Comparison of ENCODE assay signal across 12 mouse cellular contexts in the genomic region with DNA sequence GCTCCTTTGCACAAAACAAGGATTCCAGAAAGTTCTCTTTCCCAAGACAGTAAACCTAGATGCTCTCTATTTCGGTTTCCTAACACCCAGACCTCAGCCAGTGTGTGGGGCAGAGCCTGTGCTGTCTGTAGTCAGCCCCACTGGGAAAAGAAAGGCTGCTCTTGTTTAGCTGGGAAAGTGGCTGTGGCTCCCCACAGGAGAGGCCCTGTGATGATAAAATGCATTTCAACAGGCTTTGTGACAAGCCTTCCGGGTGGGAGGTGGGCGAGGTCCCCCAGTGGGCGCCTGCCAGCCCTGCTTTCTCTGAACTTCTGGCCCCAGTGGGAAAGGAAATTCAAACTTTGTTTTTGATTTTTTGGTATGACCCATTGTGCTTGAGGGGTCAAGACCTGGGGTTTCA.
"Had no signal": no experiment of that assay in that cellular context is flagged by ENCODE, and none has a peak within 500 bp of the region (broad histone marks: within the 10 kb centered on the region; RNA-seq: fewer than 3 reads in every experiment).

No protein-coding gene starts in this region.

- H3K27me3 ChIP-seq: liver, embryonic 15.5 days; midbrain, embryonic 13.5 days; neural tube, embryonic 15.5 days had no signal

- H3K27ac ChIP-seq: liver, embryonic 15.5 days; midbrain, embryonic 13.5 days; neural tube, embryonic 15.5 days; stomach, postnatal 0 days had no signal

- H3K4me3 ChIP-seq: liver, embryonic 15.5 days; midbrain, embryonic 13.5 days; neural tube, embryonic 15.5 days had no signal

- H3K9ac ChIP-seq: liver, embryonic 15.5 days; midbrain, embryonic 13.5 days; neural tube, embryonic 15.5 days had no signal

- H3K36me3 ChIP-seq: liver, embryonic 15.5 days; midbrain, embryonic 13.5 days; neural tube, embryonic 15.5 days had no signal

- ATAC-seq: lung, postnatal 0 days had no signal

- H3K4me1 ChIP-seq: liver, embryonic 15.5 days; midbrain, embryonic 13.5 days had no signal

- H3K9me3 ChIP-seq: liver, embryonic 15.5 days; midbrain, embryonic 13.5 days; neural tube, embryonic 15.5 days had no signal

- H3K4me2 ChIP-seq: liver, embryonic 11.5 days; liver, embryonic 15.5 days; midbrain, embryonic 13.5 days; neural tube, embryonic 15.5 days had no signal

- DNase-seq: kidney, adult 18-20 months; kidney, postnatal 14 days; layer of hippocampus, adult 9-11 months; lung, adult 2 months; lung, postnatal 36 days; thymus, postnatal 4 days had no signal
